In genomic region chr3:67931914-67932313, GRCm38 (mm10) we compare ENCODE assay signal across 21 mouse cellular contexts. TPM values are rescaled to one million over a fixed set of nuclear protein-coding genes. Genes with fewer than 3 reads are reported as not detected.
"Had no signal": no experiment of that assay in that cellular context is flagged by ENCODE, and none has a peak within 500 bp of the region (broad histone marks: within the 10 kb centered on the region; RNA-seq: fewer than 3 reads in every experiment).

No protein-coding gene starts in this region.

- H3K9ac ChIP-seq: limb, embryonic 12.5 days; limb, embryonic 15.5 days; liver, embryonic 14.5 days; liver, postnatal 0 days; lung, embryonic 14.5 days; midbrain, embryonic 12.5 days; midbrain, embryonic 15.5 days; neural tube, embryonic 13.5 days; stomach, embryonic 15.5 days had no signal

- DNase-seq: kidney, adult 2 months; kidney, postnatal 10 days; kidney, postnatal 4 days; left cerebral cortex, postnatal 4 days; liver, postnatal 0 days; lung, embryonic 14.5 days; retina, postnatal 1 day; right cerebral cortex, postnatal 25 days; spleen, adult 18-20 months had no signal

- H3K27me3 ChIP-seq: limb, embryonic 12.5 days; limb, embryonic 15.5 days; midbrain, embryonic 15.5 days; neural tube, embryonic 13.5 days; stomach, embryonic 15.5 days had no signal

- H3K27ac ChIP-seq: limb, embryonic 12.5 days; limb, embryonic 15.5 days; liver, embryonic 14.5 days; macrophage; midbrain, embryonic 12.5 days; midbrain, embryonic 15.5 days; neural tube, embryonic 13.5 days; stomach, embryonic 15.5 days had no signal

- H3K9me3 ChIP-seq: limb, embryonic 12.5 days; limb, embryonic 15.5 days; midbrain, embryonic 12.5 days; midbrain, embryonic 15.5 days; neural tube, embryonic 13.5 days; stomach, embryonic 15.5 days had no signal

- H3K4me3 ChIP-seq: limb, embryonic 12.5 days; limb, embryonic 15.5 days; midbrain, embryonic 12.5 days; midbrain, embryonic 15.5 days; neural tube, embryonic 13.5 days; stomach, embryonic 15.5 days had no signal

- H3K4me2 ChIP-seq: limb, embryonic 12.5 days; limb, embryonic 15.5 days; liver, embryonic 11.5 days; lung, embryonic 14.5 days; midbrain, embryonic 12.5 days; midbrain, embryonic 15.5 days; neural tube, embryonic 13.5 days; stomach, embryonic 15.5 days had no signal

- H3K36me3 ChIP-seq: limb, embryonic 12.5 days; limb, embryonic 15.5 days; midbrain, embryonic 12.5 days; midbrain, embryonic 15.5 days; neural tube, embryonic 13.5 days; stomach, embryonic 15.5 days had no signal

- ATAC-seq: intestine, postnatal 0 days; liver, postnatal 0 days; lung, postnatal 0 days; midbrain, embryonic 15.5 days had no signal

- H3K4me1 ChIP-seq: limb, embryonic 12.5 days; limb, embryonic 15.5 days; midbrain, embryonic 15.5 days; neural tube, embryonic 13.5 days; stomach, embryonic 15.5 days had no signal

RNA-seq across cellular contexts. Expression of gene Iqschfp, which starts 39.9 kb away (rescaled TPM):
- polyA plus RNA-seq: kidney, adult 2 months; kidney, embryonic 14.5 days; liver, embryonic 11.5 days; liver, embryonic 14.5 days; liver, postnatal 0 days; lung, embryonic 14.5 days; lung, postnatal 0 days; macrophage had no signal

RNA-seq across cellular contexts. Expression of gene Iqcj, which starts 39.9 kb away (rescaled TPM):
- polyA plus RNA-seq: intestine, postnatal 0 days; kidney, adult 2 months; kidney, embryonic 14.5 days; limb, embryonic 12.5 days; liver, embryonic 11.5 days; liver, embryonic 14.5 days; liver, postnatal 0 days; lung, embryonic 14.5 days; lung, postnatal 0 days; macrophage; stomach, embryonic 15.5 days had no signal
